Mouse (Mus musculus) neural tube, embryonic 12.5 days (tissue): ENCODE measurements around the gene Gm28042. TPM values are rescaled to one million over a fixed set of nuclear protein-coding genes. Genes with fewer than 3 reads are reported as not detected.

Experiments
- ATAC-seq: fragments of 200-750 bp; cut with Nextera tagmentation; 2 replicates; pipeline ENCODE4 v1.8.0; 2017; ENCODE audit warnings: low read depth, mild to moderate bottlenecking, moderate TSS enrichment, moderate library complexity; ENCODE audit not compliant: low FRiP score
- H3K27ac ChIP-seq: fragments of 300-500 bp; sonication (generic); 2 replicates; pipeline ENCODE4 v1.5.1; 2016
- H3K27me3 ChIP-seq: fragments of 300-500 bp; sonication (generic); replicated peaks from 2 replicates; pipeline ENCODE4 v1.6.1; 2016; ENCODE audit warnings: mild to moderate bottlenecking
- H3K36me3 ChIP-seq: fragments of 300-500 bp; sonication (generic); 2 replicates; pipeline ENCODE4 v1.6.1; 2016; ENCODE audit warnings: mild to moderate bottlenecking
- H3K4me1 ChIP-seq: fragments of 300-500 bp; sonication (generic); 2 replicates; pipeline ENCODE4 v1.6.1; 2016
- H3K4me2 ChIP-seq: fragments of 300-500 bp; sonication (generic); replicated peaks from 2 replicates; pipeline ENCODE4 v1.6.1; 2016; ENCODE audit warnings: mild to moderate bottlenecking
- H3K4me3 ChIP-seq: fragments of 300-500 bp; sonication (generic); 2 replicates; pipeline ENCODE4 v1.5.1; 2016
- H3K9ac ChIP-seq: fragments of 300-500 bp; sonication (generic); 2 replicates; pipeline ENCODE4 v1.6.1; 2016; ENCODE audit warnings: mild to moderate bottlenecking
- H3K9me3 ChIP-seq: fragments of 300-500 bp; sonication (generic); 2 replicates; pipeline ENCODE4 v1.6.1; 2016; ENCODE audit warnings: mild to moderate bottlenecking
- WGBS: fragments of 180-500 bp; shearing (Covaris S2); methylation state at CpG from one replicate; pipeline ENCODE4 v1.1.7; 2016; 5-methylcytosine and 5-hydroxymethylcytosine counted together
- polyA plus RNA-seq: library from polyadenylated mRNA; unstranded; fragments of >200 nt; fragmentation: Nextera tagmentation; extraction: Ambion mirVana; gene quantifications from 2 replicates; pipeline ENCODE4 v1.2.1, GENCODE M21; 2016

Gm28042 gene
- polyA plus RNA-seq = 5.0 and 6.3 TPM in 2 replicates

GRCm38 (mm10) chr2:120026984-120027949, at the start of gene Gm28042, which contains the start of gene Jmjd7:
Gene Gm28042, plus strand, starts transcription at chr2:120027493.
Gene Jmjd7, plus strand, starts transcription at chr2:120027483.
- 6% methylated on average over 50 of the region's 50 CpGs for WGBS
- Histone ChIP-seq H3K9ac (peak within 1 kb of the TSS; percentile 80), H3K27me3 (no peaks in the 10 kb centered on the region), H3K9me3 (no peaks in the 10 kb centered on the region), H3K4me2 (peak within 1 kb of the TSS; percentile 64), H3K27ac (peak within 1 kb of the TSS; percentile 46; the same call in 1 of the 2 replicates), H3K4me1 (peaks cover 12% of the 10 kb centered on the region), H3K4me3 (peak within 1 kb of the TSS; percentile 82), H3K36me3 (peaks cover 49% of the 10 kb centered on the region)
- peak; percentile 81 for ATAC-seq

- H3K4me3 ChIP-seq = no peak overlapping the region
- ATAC-seq = no peak
- no peaks in the 10 kb centered on the region for H3K27me3 ChIP-seq
- H3K36me3 ChIP-seq = no peaks in the 10 kb centered on the region
- no peak overlapping the region for H3K9ac ChIP-seq
- no peaks in the 10 kb centered on the region for H3K4me1 ChIP-seq
- no peak overlapping the region for H3K27ac ChIP-seq
- no peak overlapping the region for H3K4me2 ChIP-seq
- 78% methylated on average over 7 of the region's 7 CpGs for WGBS
- no peaks in the 10 kb centered on the region for H3K9me3 ChIP-seq
Observed at GRCm38 (mm10) chr2:119980343-119980986, 46.8 kb upstream of the Gm28042 start.

DNA sequence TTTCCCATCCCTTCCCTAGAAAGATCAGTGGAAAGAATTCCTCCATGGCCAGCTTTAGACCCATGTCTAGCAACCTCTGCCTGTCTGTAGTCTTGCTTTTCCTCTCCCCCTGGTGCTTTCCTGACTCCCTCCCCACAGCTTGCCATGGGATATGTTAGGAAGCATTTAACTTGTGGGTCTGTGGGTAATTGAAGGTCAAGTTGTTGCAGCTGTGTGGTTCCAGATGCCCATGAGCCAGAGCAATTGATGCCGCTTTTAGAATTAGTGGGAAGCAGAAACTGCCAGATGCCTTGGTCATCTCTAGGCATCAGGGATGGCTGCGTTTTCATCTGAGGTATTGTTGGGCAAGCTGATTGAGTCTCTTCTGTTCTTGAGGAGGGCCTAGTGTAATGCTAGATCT, 45.7 kb upstream of the Gm28042 start:
- Histone ChIP-seq H3K4me1 (no peaks in the 10 kb centered on the region), H3K27me3 (no peaks in the 10 kb centered on the region), H3K4me3 (no peak overlapping the region), H3K9me3 (no peaks in the 10 kb centered on the region), H3K27ac (no peak overlapping the region), H3K4me2 (no peak overlapping the region), H3K36me3 (no peaks in the 10 kb centered on the region), H3K9ac (no peak overlapping the region)
- 85% methylated on average over 2 of the region's 2 CpGs for WGBS
- ATAC-seq = no peak

DNA sequence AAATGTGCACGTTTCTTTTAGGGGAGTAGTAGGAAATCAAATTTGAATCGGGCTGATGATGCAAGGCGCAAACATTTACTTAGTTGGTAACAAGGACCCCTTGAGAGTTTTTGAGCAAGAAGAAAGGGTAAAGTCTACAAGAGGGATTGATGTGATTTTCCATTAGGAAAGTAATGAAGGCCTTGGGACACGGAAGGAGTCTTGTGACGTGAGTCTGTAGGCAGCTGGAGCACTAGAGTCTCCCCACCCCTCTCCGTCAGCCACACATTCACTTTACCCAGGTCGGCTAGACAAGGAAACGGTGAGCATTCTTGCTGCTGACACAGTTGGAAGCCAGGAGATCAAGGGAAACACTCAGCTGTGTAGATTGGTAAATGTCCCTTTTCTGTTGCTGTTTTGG, 41.4 kb upstream of the Gm28042 start:
- H3K36me3 ChIP-seq = no peaks in the 10 kb centered on the region
- 66% methylated on average over 8 of the region's 8 CpGs for WGBS
- H3K4me1 ChIP-seq = no peaks in the 10 kb centered on the region
- H3K9me3 ChIP-seq = no peaks in the 10 kb centered on the region
- H3K27me3 ChIP-seq = no peaks in the 10 kb centered on the region
- ATAC-seq = no peak
- no peak overlapping the region for H3K4me3 ChIP-seq
- H3K9ac ChIP-seq = no peak overlapping the region
- no peak overlapping the region for H3K4me2 ChIP-seq
- H3K27ac ChIP-seq = no peak overlapping the region

GRCm38 (mm10) chr2:119986369-119986768, 40.9 kb upstream of the Gm28042 start:
- H3K9me3 ChIP-seq = no peaks in the 10 kb centered on the region

GRCm38 (mm10) chr2:119987441-119987840, 39.9 kb upstream of the Gm28042 start:
- H3K4me1 ChIP-seq = no peaks in the 10 kb centered on the region
- no peak overlapping the region for H3K9ac ChIP-seq
- no peak overlapping the region for H3K4me2 ChIP-seq
- H3K9me3 ChIP-seq = no peaks in the 10 kb centered on the region
- H3K4me3 ChIP-seq = no peak overlapping the region
- 93% methylated on average over 2 of the region's 2 CpGs for WGBS
- H3K36me3 ChIP-seq = no peaks in the 10 kb centered on the region
- H3K27ac ChIP-seq = no peak overlapping the region
- H3K27me3 ChIP-seq = no peaks in the 10 kb centered on the region
- no peak for ATAC-seq

More at GRCm38 (mm10) chr2:119986369-119986768, 40.9 kb upstream of the Gm28042 start:
- Histone ChIP-seq H3K27ac (no peak overlapping the region), H3K4me1 (no peaks in the 10 kb centered on the region), H3K4me2 (no peak overlapping the region), H3K9ac (no peak overlapping the region), H3K27me3 (no peaks in the 10 kb centered on the region), H3K36me3 (no peaks in the 10 kb centered on the region), H3K4me3 (no peak overlapping the region)
- ATAC-seq = no peak
- WGBS = 65% methylated on average over 6 of the region's 6 CpGs

DNA sequence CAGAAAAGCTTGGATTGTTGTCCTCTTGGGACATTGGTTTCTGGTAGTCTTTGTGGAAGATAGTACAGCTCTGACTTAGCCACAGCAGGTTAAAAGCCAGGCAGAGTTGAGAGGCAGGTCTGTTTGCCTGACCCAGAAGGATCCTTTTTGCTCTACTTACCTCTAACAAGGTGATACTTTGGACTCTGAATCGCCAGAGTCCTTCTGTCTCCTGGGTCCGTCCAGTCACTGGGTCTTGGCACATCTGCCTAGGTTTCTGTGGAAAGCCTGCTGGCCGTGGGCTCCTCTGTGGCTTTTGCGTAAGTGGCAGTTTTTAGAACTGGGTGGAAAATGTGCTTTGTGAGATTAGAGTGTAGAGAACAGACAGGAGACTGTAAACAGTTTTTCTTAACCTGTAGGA, 38.3 kb upstream of the Gm28042 start:
- Histone ChIP-seq H3K9ac (no peak overlapping the region), H3K27ac (no peak overlapping the region), H3K9me3 (no peaks in the 10 kb centered on the region), H3K4me2 (no peak overlapping the region), H3K36me3 (no peaks in the 10 kb centered on the region), H3K4me1 (no peaks in the 10 kb centered on the region), H3K27me3 (no peaks in the 10 kb centered on the region), H3K4me3 (no peak overlapping the region)
- no peak for ATAC-seq
- 92% methylated on average over 4 of the region's 4 CpGs for WGBS

DNA sequence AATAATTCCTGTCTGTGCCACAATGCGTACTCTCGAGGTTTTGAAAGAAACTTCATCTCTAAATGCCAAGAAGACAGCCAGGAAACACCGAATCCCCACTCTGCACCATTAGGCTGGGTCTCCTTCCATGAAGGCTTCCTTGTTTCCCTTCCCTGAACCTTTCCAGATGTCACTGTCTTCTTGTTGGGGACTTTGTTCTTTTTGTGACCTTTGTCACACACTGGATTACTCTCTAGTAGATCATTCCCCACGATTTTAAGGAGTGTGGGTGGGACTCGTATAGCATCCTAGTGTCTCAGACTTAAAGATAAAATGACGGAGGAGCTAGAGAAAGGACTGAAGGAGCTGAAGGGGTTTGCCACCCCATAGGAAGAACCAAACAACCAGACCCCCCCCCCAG, 36.4 kb upstream of the Gm28042 start:
- no peak overlapping the region for H3K4me3 ChIP-seq
- ATAC-seq = no peak
- H3K27me3 ChIP-seq = no peaks in the 10 kb centered on the region
- H3K9me3 ChIP-seq = no peaks in the 10 kb centered on the region
- no peak overlapping the region for H3K27ac ChIP-seq
- H3K9ac ChIP-seq = no peak overlapping the region
- no peak overlapping the region for H3K4me2 ChIP-seq
- 87% methylated on average over 6 of the region's 6 CpGs for WGBS
- no peaks in the 10 kb centered on the region for H3K4me1 ChIP-seq
- no peaks in the 10 kb centered on the region for H3K36me3 ChIP-seq

- Histone ChIP-seq H3K27ac (no peak overlapping the region), H3K9ac (no peak overlapping the region), H3K4me1 (no peaks in the 10 kb centered on the region), H3K4me2 (no peak overlapping the region), H3K9me3 (no peaks in the 10 kb centered on the region), H3K36me3 (no peaks in the 10 kb centered on the region), H3K4me3 (no peak overlapping the region), H3K27me3 (no peaks in the 10 kb centered on the region)
- WGBS = 84% methylated on average over 2 of the region's 2 CpGs
- ATAC-seq = no peak
Observed at GRCm38 (mm10) chr2:119992349-119992748, 34.9 kb upstream of the Gm28042 start.

- Histone ChIP-seq H3K9ac (no peak overlapping the region), H3K27me3 (no peaks in the 10 kb centered on the region), H3K4me2 (no peak overlapping the region), H3K36me3 (no peaks in the 10 kb centered on the region; the same call in 1 of the 2 replicates), H3K4me1 (no peaks in the 10 kb centered on the region), H3K4me3 (no peak overlapping the region), H3K9me3 (no peaks in the 10 kb centered on the region), H3K27ac (no peak overlapping the region)
- 57% methylated on average over 2 of the region's 2 CpGs for WGBS
- no peak for ATAC-seq
Observed at GRCm38 (mm10) chr2:119993515-119993914, 33.8 kb upstream of the Gm28042 start.

GRCm38 (mm10) chr2:119994839-119995238, 32.5 kb upstream of the Gm28042 start:
- Histone ChIP-seq H3K9me3 (no peaks in the 10 kb centered on the region), H3K4me1 (no peaks in the 10 kb centered on the region), H3K27me3 (no peaks in the 10 kb centered on the region), H3K4me3 (no peak overlapping the region), H3K36me3 (no peaks in the 10 kb centered on the region; the same call in 1 of the 2 replicates), H3K9ac (no peak overlapping the region), H3K4me2 (no peak overlapping the region), H3K27ac (no peak overlapping the region)
- WGBS = 92% methylated on average over 6 of the region's 6 CpGs
- ATAC-seq = no peak
